Mouse (Mus musculus): ENCODE measurements around the gene Abhd16a.

Abhd16a gene

GRCm38 (mm10) chr17:35088825-35089644, at the start of gene Abhd16a:
TSS of gene Abhd16a (plus strand) at chr17:35089263.
- DNase-seq (ENCODE audit: low spot score in 2 of 2) = peak; percentile 92 to 97

GRCm38 (mm10) chr17:35043794-35044193, 45.3 kb upstream of the Abhd16a start:
- DNase-seq (ENCODE audit: low spot score in 2 of 2) = no peak

GRCm38 (mm10) chr17:35044904-35045806, 43.9 kb upstream of the Abhd16a start:
- no peak for DNase-seq (ENCODE audit: low spot score in 2 of 2)

- peak in 1 of 2 experiments; percentile 71 for DNase-seq (ENCODE audit: low spot score in 2 of 2)
These were observed 43.0 kb upstream of the Abhd16a start for GRCm38 (mm10) chr17:35045807-35046680.

- DNase-seq (ENCODE audit: low spot score in 2 of 2) = peak; percentile 98
These were observed 42.2 kb upstream of the Abhd16a start, which contains the start of gene Msh5 for GRCm38 (mm10) chr17:35046681-35047455. TSS of gene Msh5 (minus strand) at chr17:35046745.

GRCm38 (mm10) chr17:35047688-35048087, 41.4 kb upstream of the Abhd16a start:
- no peak for DNase-seq (ENCODE audit: low spot score in 2 of 2)

GRCm38 (mm10) chr17:35048149-35048931, 40.7 kb upstream of the Abhd16a start:
- DNase-seq (ENCODE audit: low spot score in 2 of 2) = peak; percentile 41 to 69

GRCm38 (mm10) chr17:35048932-35049440, 40.1 kb upstream of the Abhd16a start:
- DNase-seq (ENCODE audit: low spot score in 2 of 2) = no peak

GRCm38 (mm10) chr17:35049561-35050016, 39.5 kb upstream of the Abhd16a start, which contains the start of gene Clic1:
TSS of gene Clic1 (plus strand) at chr17:35049966.
- DNase-seq (ENCODE audit: low spot score in 2 of 2) = peak; percentile 70 to 82

- DNase-seq (ENCODE audit: low spot score in 2 of 2) = peak; percentile 82 to 90
These were observed 38.8 kb upstream of the Abhd16a start for GRCm38 (mm10) chr17:35050126-35050750.

- peak; percentile 70 to 85 for DNase-seq (ENCODE audit: low spot score in 2 of 2)
These were observed 37.6 kb upstream of the Abhd16a start for GRCm38 (mm10) chr17:35051156-35052086.

- no peak for DNase-seq (ENCODE audit: low spot score in 2 of 2)
These were observed 36.7 kb upstream of the Abhd16a start for GRCm38 (mm10) chr17:35052271-35052798.

- DNase-seq (ENCODE audit: low spot score in 2 of 2) = no peak
These were observed 33.2 kb upstream of the Abhd16a start for GRCm38 (mm10) chr17:35055691-35056495.

- DNase-seq (ENCODE audit: low spot score in 2 of 2) = no peak
These were observed 32.0 kb upstream of the Abhd16a start for GRCm38 (mm10) chr17:35057090-35057489.

GRCm38 (mm10) chr17:35058316-35058715, 30.7 kb upstream of the Abhd16a start:
- no peak for DNase-seq (ENCODE audit: low spot score in 2 of 2)

Measured in spleen, postnatal 4 days (tissue).